Mouse (Mus musculus) small intestine, adult 2 months (tissue): ENCODE results near the gene Etaa1. TPM values are rescaled to one million over a fixed set of nuclear protein-coding genes. Genes with fewer than 3 reads are reported as not detected.

Experiments
- H3K27ac ChIP-seq: fragments of 200-500 bp; 2 replicates; pipeline ENCODE4 v1.5.1; 2012; ENCODE audit warnings: low read depth, low read length, control low read depth, inconsistent platforms; ENCODE audit not compliant: insufficient read depth
- H3K27me3 ChIP-seq: fragments of 200-500 bp; 2 replicates; pipeline ENCODE4 v1.6.1; 2012; ENCODE audit warnings: mild to moderate bottlenecking, moderate library complexity, low read length, inconsistent platforms; ENCODE audit not compliant: control insufficient read depth, insufficient read depth
- H3K36me3 ChIP-seq: fragments of 200-500 bp; 2 replicates; pipeline ENCODE4 v1.6.1; 2012; ENCODE audit warnings: mild to moderate bottlenecking, low read length, control low read depth, inconsistent platforms; ENCODE audit not compliant: control insufficient read depth, insufficient read depth
- H3K4me1 ChIP-seq: fragments of 200-500 bp; 2 replicates; pipeline ENCODE4 v1.6.1; 2012; ENCODE audit warnings: low read length, inconsistent platforms, mixed read lengths; ENCODE audit not compliant: control insufficient read depth, insufficient read depth, insufficient read length
- H3K4me3 ChIP-seq: fragments of 200-500 bp; 2 replicates; pipeline ENCODE4 v1.5.1; 2012; ENCODE audit warnings: low read depth, mild to moderate bottlenecking, control low read depth, inconsistent platforms, low read length, moderate library complexity
- CTCF ChIP-seq: fragments of 200-500 bp; IDR thresholded peaks from 2 replicates; pipeline ENCODE4 v1.5.1; 2012; ENCODE audit warnings: low read depth, mild to moderate bottlenecking, control low read depth, inconsistent platforms, low read length, moderate library complexity, mixed read lengths; ENCODE audit not compliant: insufficient replicate concordance, insufficient read length; ENCODE audit errors: extremely low read depth
- POLR2A ChIP-seq: fragments of 200-500 bp; IDR thresholded peaks from 2 replicates; pipeline ENCODE4 v1.6.1; 2012; ENCODE audit warnings: low read depth, mild to moderate bottlenecking, control low read depth, inconsistent platforms, low read length, moderate library complexity
- WGBS: fragments of 180-500 bp; shearing (Covaris S2); methylation state at CpG from one replicate; pipeline ENCODE4 v1.1.7; 2018; 5-methylcytosine and 5-hydroxymethylcytosine counted together
- polyA plus RNA-seq: library from polyadenylated mRNA; depleted of rRNA; stranded (reverse); fragments of >200 nt; gene quantifications from 2 replicates; pipeline ENCODE4 v1.2.3, GENCODE M21; 2012; rRNA removed

Etaa1 gene
- polyA plus RNA-seq, result 0.15 and 0.68 TPM in 2 replicates

DNA sequence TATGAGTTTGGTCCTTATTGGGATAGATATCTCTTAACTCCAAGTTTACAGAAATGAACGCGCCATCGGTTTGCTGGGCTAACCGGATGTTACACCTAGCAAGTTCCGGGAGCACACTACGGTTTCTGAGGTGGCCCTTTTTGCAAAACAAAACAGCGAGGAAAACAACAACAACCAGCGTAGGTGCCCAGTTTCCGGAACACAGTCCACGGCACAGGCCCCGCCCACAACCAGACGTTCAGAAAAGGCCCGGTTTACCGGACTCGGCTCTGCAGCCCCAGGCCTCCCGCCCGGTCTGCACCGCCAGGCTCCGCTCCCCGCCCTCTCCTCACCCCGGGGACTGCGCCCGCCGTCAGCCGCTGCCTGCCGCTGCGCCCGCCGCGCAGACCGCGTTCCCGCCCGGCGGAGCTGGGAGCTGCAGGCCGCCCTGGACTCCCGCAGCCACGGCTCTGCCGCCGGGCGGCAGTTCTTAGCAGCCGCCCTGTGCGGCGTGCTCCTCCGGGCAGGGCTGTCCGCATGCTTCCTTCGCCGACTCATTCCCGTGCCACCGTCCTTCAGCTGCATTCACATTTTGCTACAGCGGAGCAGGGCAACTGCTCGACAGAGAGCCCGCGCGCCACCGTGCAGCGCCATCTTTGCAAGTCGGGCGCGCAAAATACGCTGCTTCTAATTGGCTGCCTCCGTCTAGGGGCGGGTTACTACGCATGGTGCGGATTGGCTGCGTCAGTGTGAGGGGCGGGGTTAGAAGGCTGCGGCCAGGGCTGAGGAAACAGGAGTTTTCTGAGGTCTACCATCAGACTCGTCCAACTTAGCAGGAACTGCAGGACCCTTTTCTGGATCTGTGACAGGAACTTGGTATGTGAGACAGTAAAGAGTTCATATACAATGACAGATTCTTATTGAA is at the start of gene Etaa1:
Gene Etaa1 (minus strand): TSS at position 645 of the 904 bp plus-strand sequence.
- no peak for TF ChIP-seq CTCF
- TF ChIP-seq POLR2A, result peak; percentile 61; the same call in 1 of the 2 replicates
- Histone ChIP-seq H3K27me3 (no peaks in the 10 kb centered on the region), H3K27ac (peak within 1 kb of the TSS; percentile 45), H3K4me1 (no peaks in the 10 kb centered on the region), H3K36me3 (peaks cover 2% of the 10 kb centered on the region), H3K4me3 (peak within 1 kb of the TSS; percentile 76)
- under 1% methylated on average over 69 of the region's 69 CpGs for WGBS

DNA sequence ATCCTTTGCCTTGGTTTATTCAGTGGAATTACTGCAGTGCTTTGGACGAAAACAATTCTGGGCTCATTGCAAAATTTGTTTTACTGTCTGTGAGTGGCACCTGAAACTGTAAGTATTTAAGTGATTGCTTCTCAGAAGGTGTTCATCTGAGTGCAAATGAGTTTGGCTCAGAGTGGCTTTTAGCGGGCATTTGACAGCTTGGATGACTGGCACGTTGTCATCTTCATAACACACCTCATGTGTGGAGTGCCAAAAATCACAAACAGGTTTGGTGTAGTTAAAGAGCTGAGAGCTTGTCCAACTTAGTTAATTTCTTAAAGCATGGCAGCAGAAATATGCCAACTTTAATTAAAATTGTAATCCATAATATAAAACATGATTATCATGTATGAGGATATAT is 40.5 kb upstream of the Etaa1 start:
- H3K27ac ChIP-seq, result no peak overlapping the region
- no peaks in the 10 kb centered on the region for H3K4me1 ChIP-seq
- no peaks in the 10 kb centered on the region for H3K36me3 ChIP-seq
- no peak for TF ChIP-seq CTCF
- no peak for TF ChIP-seq POLR2A
- WGBS, result 87% methylated on average over 3 of the region's 3 CpGs
- no peaks in the 10 kb centered on the region for H3K27me3 ChIP-seq
- H3K4me3 ChIP-seq, result no peak overlapping the region

- WGBS, result 69% methylated on average over 9 of the region's 9 CpGs
Observed at GRCm38 (mm10) chr11:17992311-17992710, 38.6 kb upstream of the Etaa1 start.

DNA sequence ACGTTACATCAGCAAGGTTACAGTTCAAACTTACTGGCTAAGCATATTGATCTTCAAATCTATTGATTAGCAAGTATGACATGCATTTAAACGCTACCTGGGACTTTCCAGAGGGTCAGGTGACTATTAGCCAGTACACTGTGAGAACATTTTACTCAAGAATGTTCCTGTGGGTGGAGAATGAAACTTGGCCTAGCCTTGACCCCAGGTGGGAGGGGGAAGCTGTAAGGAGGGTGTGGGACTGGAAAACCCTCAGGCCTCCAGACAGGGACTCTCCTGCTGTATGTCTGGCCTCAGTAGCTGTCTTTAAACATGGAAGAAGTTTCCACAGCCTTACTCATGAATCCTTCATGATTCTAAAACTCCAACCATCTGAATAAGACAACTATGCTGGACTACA is 29.7 kb upstream of the Etaa1 start:
- TF ChIP-seq POLR2A (no peak), CTCF (no peak)
- H3K4me3 ChIP-seq, result no peak overlapping the region
- H3K36me3 ChIP-seq, result no peaks in the 10 kb centered on the region
- no peaks in the 10 kb centered on the region for H3K4me1 ChIP-seq
- no peaks in the 10 kb centered on the region for H3K27me3 ChIP-seq
- H3K27ac ChIP-seq, result no peak overlapping the region
- 60% methylated on average over 2 of the region's 2 CpGs for WGBS

More at GRCm38 (mm10) chr11:17992311-17992710, 38.6 kb upstream of the Etaa1 start:
- no peak for TF ChIP-seq CTCF
- Histone ChIP-seq H3K36me3 (no peaks in the 10 kb centered on the region), H3K4me3 (no peak overlapping the region), H3K27me3 (no peaks in the 10 kb centered on the region), H3K27ac (no peak overlapping the region), H3K4me1 (no peaks in the 10 kb centered on the region)

DNA sequence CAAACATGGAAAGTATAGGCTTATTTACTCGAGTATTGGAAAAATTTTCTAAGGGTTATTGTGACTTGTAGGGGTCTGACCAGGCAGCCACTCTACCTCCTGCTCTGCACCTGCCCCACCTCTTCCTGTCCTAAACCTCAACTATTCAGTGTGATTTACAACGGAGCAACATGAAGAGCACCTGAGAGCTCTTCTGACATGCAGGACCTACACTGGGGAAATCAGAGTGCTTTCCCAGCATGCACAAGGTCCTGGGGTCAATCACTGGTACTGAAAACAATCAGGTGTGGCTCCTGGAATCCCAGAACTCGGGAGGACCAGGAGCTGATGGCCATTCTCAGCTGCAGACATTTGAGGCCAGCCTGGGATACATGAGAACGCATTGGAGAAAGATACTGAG is 27.6 kb upstream of the Etaa1 start:
- whole genome bisulfite sequencing, result 49% methylated on average over 4 of the region's 4 CpGs

GRCm38 (mm10) chr11:17975581-17975980 is 21.9 kb upstream of the Etaa1 start:
- no peak overlapping the region for H3K27ac ChIP-seq
- 65% methylated on average over 3 of the region's 3 CpGs for WGBS
- no peaks in the 10 kb centered on the region for H3K4me1 ChIP-seq
- H3K27me3 ChIP-seq, result no peaks in the 10 kb centered on the region
- no peaks in the 10 kb centered on the region for H3K36me3 ChIP-seq
- TF ChIP-seq POLR2A (no peak), CTCF (no peak)
- H3K4me3 ChIP-seq, result no peak overlapping the region

More for the DNA sequence above, 27.6 kb upstream of the Etaa1 start:
- H3K27me3 ChIP-seq, result no peaks in the 10 kb centered on the region
- H3K27ac ChIP-seq, result no peak overlapping the region
- H3K4me3 ChIP-seq, result no peak overlapping the region
- no peaks in the 10 kb centered on the region for H3K4me1 ChIP-seq
- TF ChIP-seq POLR2A (no peak), CTCF (no peak)
- H3K36me3 ChIP-seq, result no peaks in the 10 kb centered on the region

DNA sequence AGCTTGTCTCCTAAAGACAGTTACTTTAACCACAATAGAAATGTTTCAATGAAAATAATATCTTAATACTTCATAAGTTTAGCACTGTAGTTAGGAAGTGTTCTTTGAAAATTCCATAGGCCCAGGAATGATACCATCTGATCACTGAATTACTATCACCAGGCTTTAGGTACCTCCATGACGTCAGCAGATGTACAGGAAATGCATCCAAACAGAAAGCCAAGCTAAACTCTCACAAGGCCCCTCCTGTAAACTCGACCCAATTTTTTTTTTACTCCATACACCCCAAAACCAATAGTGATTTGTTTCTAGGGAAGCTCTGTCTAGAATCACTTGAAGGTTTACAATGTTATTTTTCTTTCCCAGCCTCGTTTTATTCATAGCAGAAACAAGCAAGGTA is 884 bp downstream of the Etaa1 start:
- Histone ChIP-seq H3K4me3 (peak overlapping the region; percentile 76), H3K4me1 (no peaks in the 10 kb centered on the region), H3K27me3 (no peaks in the 10 kb centered on the region), H3K36me3 (peaks cover 2% of the 10 kb centered on the region), H3K27ac (peak overlapping the region; percentile 45; the same call in 1 of the 2 replicates)
- TF ChIP-seq CTCF, result no peak
- TF ChIP-seq POLR2A, result no peak
- under 1% methylated on average over 3 of the region's 3 CpGs for WGBS
